Mouse (Mus musculus) adrenal gland, postnatal 10 days (tissue): ENCODE measurements around the gene Nhlh1. TPM values are rescaled to one million over a fixed set of nuclear protein-coding genes. Genes with fewer than 3 reads are reported as not detected.

ENCODE experiments used
- DNase-seq: peaks from one replicate; pipeline ENCODE4 v3.0.0; 2021; ENCODE audit warnings: mixed read lengths
- total RNA-seq, 2 experiments: library from RNA; stranded (reverse); gene quantifications; 2 replicates each; pipeline ENCODE4 v1.2.3; 2021

Gene Nhlh1
- total RNA-seq, 2 experiments from 2014 or later, result 0.09 TPM; not detected in 1

GRCm38 (mm10) chr1:172053541-172054440 is 3.6 kb downstream of the Nhlh1 start:
- no peak for DNase-seq

- DNase-seq, result no peak
Observed at GRCm38 (mm10) chr1:172052766-172053279, 4.5 kb downstream of the Nhlh1 start.

- no peak for DNase-seq
Observed at GRCm38 (mm10) chr1:172049131-172049782, 8.1 kb downstream of the Nhlh1 start.

GRCm38 (mm10) chr1:172048241-172048734 is 9.1 kb downstream of the Nhlh1 start:
- no peak for DNase-seq

GRCm38 (mm10) chr1:172046938-172047337 is 10.4 kb downstream of the Nhlh1 start:
- peak; percentile 82 for DNase-seq

- no peak for DNase-seq
Observed at GRCm38 (mm10) chr1:172046410-172046809, 11.0 kb downstream of the Nhlh1 start.

GRCm38 (mm10) chr1:172029914-172030313 is 27.5 kb downstream of the Nhlh1 start:
- no peak for DNase-seq

- DNase-seq, result no peak
Observed at GRCm38 (mm10) chr1:172028394-172029275, 28.7 kb downstream of the Nhlh1 start, which contains the start of gene Vangl2. Gene Vangl2, minus strand, starts transcription at chr1:172028444.

GRCm38 (mm10) chr1:172027809-172028102 is 29.6 kb downstream of the Nhlh1 start:
- no peak for DNase-seq

GRCm38 (mm10) chr1:172027010-172027808 is 30.2 kb downstream of the Nhlh1 start:
- peak; percentile 95 for DNase-seq

GRCm38 (mm10) chr1:172026201-172026901 is 31.0 kb downstream of the Nhlh1 start:
- peak; percentile 37 for DNase-seq

- no peak for DNase-seq
Observed at GRCm38 (mm10) chr1:172025201-172025904, 32.0 kb downstream of the Nhlh1 start.

- DNase-seq, result no peak
Observed at GRCm38 (mm10) chr1:172024140-172024895, 33.1 kb downstream of the Nhlh1 start.

GRCm38 (mm10) chr1:172019863-172020521 is 37.4 kb downstream of the Nhlh1 start:
- DNase-seq, result no peak

GRCm38 (mm10) chr1:172019339-172019738 is 38.0 kb downstream of the Nhlh1 start:
- DNase-seq, result no peak

- DNase-seq, result no peak
Observed at GRCm38 (mm10) chr1:172018336-172019311, 38.7 kb downstream of the Nhlh1 start.

- DNase-seq, result no peak
Observed at GRCm38 (mm10) chr1:172017517-172018070, 39.8 kb downstream of the Nhlh1 start.
